Mouse (Mus musculus): ENCODE data around the gene Senp1.

Gene Senp1

GRCm38 (mm10) chr15:98107230-98107629 lies 13.7 kb upstream of the Senp1 start:
- no peak for DNase-seq

GRCm38 (mm10) chr15:98106506-98106905 lies 13.0 kb upstream of the Senp1 start:
- DNase-seq, result no peak

GRCm38 (mm10) chr15:98102401-98102800 lies 8.9 kb upstream of the Senp1 start:
- DNase-seq, result no peak

- DNase-seq, result no peak
These were observed 5.0 kb upstream of the Senp1 start for GRCm38 (mm10) chr15:98098519-98098918.

- no peak for DNase-seq
These were observed 3.4 kb upstream of the Senp1 start for GRCm38 (mm10) chr15:98096957-98097356.

GRCm38 (mm10) chr15:98094905-98095304 lies 1.4 kb upstream of the Senp1 start:
- DNase-seq, result no peak

- no peak for DNase-seq
These were observed 998 bp downstream of the Senp1 start, which contains the start of gene Pfkm for GRCm38 (mm10) chr15:98092372-98093120. TSS of gene Pfkm (plus strand) at chr15:98092589.

- no peak for DNase-seq
These were observed 1.7 kb downstream of the Senp1 start for GRCm38 (mm10) chr15:98091841-98092240.

- peak; percentile 61 for DNase-seq
These were observed 3.9 kb downstream of the Senp1 start for GRCm38 (mm10) chr15:98089421-98090183.

GRCm38 (mm10) chr15:98088889-98089288 lies 4.7 kb downstream of the Senp1 start:
- no peak for DNase-seq

GRCm38 (mm10) chr15:98076901-98077300 lies 16.6 kb downstream of the Senp1 start:
- no peak for DNase-seq

- DNase-seq, result no peak
These were observed 18.5 kb downstream of the Senp1 start for GRCm38 (mm10) chr15:98075034-98075433.

- DNase-seq, result no peak
These were observed 19.0 kb downstream of the Senp1 start for GRCm38 (mm10) chr15:98074521-98074920.

- no peak for DNase-seq
These were observed 23.2 kb downstream of the Senp1 start for GRCm38 (mm10) chr15:98070376-98070775.

GRCm38 (mm10) chr15:98069566-98070245 lies 23.8 kb downstream of the Senp1 start:
- DNase-seq, result no peak

- no peak for DNase-seq
These were observed 25.0 kb downstream of the Senp1 start for GRCm38 (mm10) chr15:98068506-98068905.

GRCm38 (mm10) chr15:98067492-98067891 lies 26.1 kb downstream of the Senp1 start:
- no peak for DNase-seq

- DNase-seq, result no peak
These were observed 26.9 kb downstream of the Senp1 start for GRCm38 (mm10) chr15:98066602-98067001.

- DNase-seq, result no peak
These were observed 27.7 kb downstream of the Senp1 start for GRCm38 (mm10) chr15:98065881-98066280.

GRCm38 (mm10) chr15:98055246-98055645 lies 38.3 kb downstream of the Senp1 start:
- DNase-seq, result peak; percentile 45

- DNase-seq, result no peak
These were observed 41.9 kb downstream of the Senp1 start for GRCm38 (mm10) chr15:98051685-98052084.

- DNase-seq, result no peak
These were observed 44.4 kb downstream of the Senp1 start for GRCm38 (mm10) chr15:98048918-98049700.

GRCm38 (mm10) chr15:98044387-98044786 lies 49.2 kb downstream of the Senp1 start:
- no peak for DNase-seq

Data from lung, postnatal 10 days (tissue).